Mouse (Mus musculus) kidney, postnatal 0 days (tissue): ENCODE data around the gene Sufu. TPM values are rescaled to one million over a fixed set of nuclear protein-coding genes. Genes with fewer than 3 reads are reported as not detected.

Experiments
- ATAC-seq: fragments of 200-750 bp; cut with Nextera tagmentation; replicated peaks from 2 replicates; pipeline ENCODE4 v1.8.0; 2017; ENCODE audit warnings: low read depth, moderate number of reproducible peaks, moderate TSS enrichment, moderate library complexity; ENCODE audit not compliant: low FRiP score
- DNase-seq: peaks from one replicate; pipeline ENCODE4 v3.0.0-alpha.2; 2016; ENCODE audit warnings: low spot score
- H3K27ac ChIP-seq: fragments of 300-500 bp; sonication (generic); 2 replicates; pipeline ENCODE4 v1.5.1; 2014; ENCODE audit warnings: mild to moderate bottlenecking
- H3K27me3 ChIP-seq: fragments of 300-500 bp; sonication (generic); 2 replicates; pipeline ENCODE4 v1.6.1; 2014; ENCODE audit warnings: low read length, mixed read lengths; ENCODE audit not compliant: insufficient read depth
- H3K36me3 ChIP-seq: fragments of 300-500 bp; sonication (generic); 2 replicates; pipeline ENCODE4 v1.6.1; 2014; ENCODE audit warnings: low read length, mixed read lengths; ENCODE audit not compliant: insufficient read depth
- H3K4me1 ChIP-seq: fragments of 300-500 bp; sonication (generic); replicated peaks from 2 replicates; pipeline ENCODE4 v1.6.1; 2014; ENCODE audit warnings: antibody characterized with exemption, low read length, mixed read lengths; ENCODE audit not compliant: insufficient read depth
- H3K4me2 ChIP-seq: fragments of 300-500 bp; sonication (generic); 2 replicates; pipeline ENCODE4 v1.6.1; 2014; ENCODE audit warnings: mild to moderate bottlenecking, low read length, moderate library complexity, mixed read lengths
- H3K4me3 ChIP-seq: fragments of 300-500 bp; sonication (generic); replicated peaks from 2 replicates; pipeline ENCODE4 v1.5.1; 2014; ENCODE audit warnings: low read depth, low read length
- H3K9ac ChIP-seq: fragments of 300-500 bp; sonication (generic); 2 replicates; pipeline ENCODE4 v1.6.1; 2014; ENCODE audit warnings: low read depth, low read length
- H3K9me3 ChIP-seq: fragments of 300-500 bp; sonication (generic); replicated peaks from 2 replicates; pipeline ENCODE4 v1.6.1; 2016; ENCODE audit warnings: low read length, inconsistent platforms, mixed read lengths
- CTCF ChIP-seq: IDR thresholded peaks from 2 replicates; pipeline ENCODE4 v1.5.1; 2016; ENCODE audit warnings: antibody characterized with exemption, low read depth, mild to moderate bottlenecking, moderate library complexity
- WGBS: fragments of 180-500 bp; shearing (Covaris S2); extraction: QIAGEN DNeasy Blood & Tissue Kit; methylation state at CpG from one replicate; pipeline ENCODE4 v1.1.7; 2014; 5-methylcytosine and 5-hydroxymethylcytosine counted together
- polyA plus RNA-seq: library from polyadenylated mRNA; unstranded; fragments of >200 nt; fragmentation: Nextera tagmentation; extraction: Ambion mirVana; gene quantifications from 2 replicates; pipeline ENCODE4 v1.2.1, GENCODE M21; 2015

Gene Sufu
- polyA plus RNA-seq, 1 experiment from 2014 or later, result 30.6 TPM

- WGBS, result 70% methylated on average over 2 of the region's 2 CpGs
- no peak for TF ChIP-seq CTCF
Observed at GRCm38 (mm10) chr19:46459889-46460288, 63.2 kb downstream of the Sufu start.

GRCm38 (mm10) chr19:46462574-46462973, 65.9 kb downstream of the Sufu start:
- 22% methylated on average over 3 of the region's 3 CpGs for WGBS
- TF ChIP-seq CTCF, result no peak
- Histone ChIP-seq H3K36me3 (peaks cover 3% of the 10 kb centered on the region; the same call in 1 of the 2 replicates), H3K9ac (no peak overlapping the region), H3K27me3 (no peaks in the 10 kb centered on the region), H3K4me3 (no peak overlapping the region), H3K4me2 (no peak overlapping the region), H3K4me1 (peaks cover 29% of the 10 kb centered on the region), H3K9me3 (no peaks in the 10 kb centered on the region), H3K27ac (peak overlapping the region; percentile 31; the same call in 1 of the 2 replicates)
- DNase-seq (peak; percentile 55), ATAC-seq (0 out of 2 replicates have a peak, but pooled peaks have one; percentile 21)

More at GRCm38 (mm10) chr19:46459889-46460288, 63.2 kb downstream of the Sufu start:
- H3K27me3 ChIP-seq, result no peaks in the 10 kb centered on the region
- H3K36me3 ChIP-seq, result peaks cover 7% of the 10 kb centered on the region; the same call in 1 of the 2 replicates
- no peak overlapping the region for H3K4me2 ChIP-seq
- DNase-seq, result no peak
- no peaks in the 10 kb centered on the region for H3K9me3 ChIP-seq
- 0 out of 2 replicates have a peak, but pooled peaks have one; percentile 41 for ATAC-seq
- no peak overlapping the region for H3K9ac ChIP-seq
- peaks cover 47% of the 10 kb centered on the region for H3K4me1 ChIP-seq
- H3K4me3 ChIP-seq, result no peak overlapping the region
- peak overlapping the region; percentile 58; the same call in 1 of the 2 replicates for H3K27ac ChIP-seq

- Histone ChIP-seq H3K9me3 (no peaks in the 10 kb centered on the region), H3K4me2 (no peak overlapping the region), H3K9ac (no peak overlapping the region), H3K4me1 (peaks cover 21% of the 10 kb centered on the region), H3K27ac (no peak overlapping the region), H3K4me3 (no peak overlapping the region), H3K36me3 (peaks cover 3% of the 10 kb centered on the region; the same call in 1 of the 2 replicates), H3K27me3 (no peaks in the 10 kb centered on the region)
- TF ChIP-seq CTCF, result no peak
- DNase-seq (no peak), ATAC-seq (no peak)
- WGBS, result 99% methylated on average over 4 of the region's 4 CpGs
Observed at GRCm38 (mm10) chr19:46463446-46463845, 66.8 kb downstream of the Sufu start.

- H3K36me3 ChIP-seq, result peaks cover 3% of the 10 kb centered on the region; the same call in 1 of the 2 replicates
- DNase-seq, result no peak
- H3K9me3 ChIP-seq, result no peaks in the 10 kb centered on the region
- H3K9ac ChIP-seq, result no peak overlapping the region
- H3K27ac ChIP-seq, result no peak overlapping the region
- no peak for ATAC-seq
- no peak overlapping the region for H3K4me2 ChIP-seq
- H3K4me3 ChIP-seq, result no peak overlapping the region
- TF ChIP-seq CTCF, result no peak
- 68% methylated on average over 6 of the region's 6 CpGs for WGBS
- H3K4me1 ChIP-seq, result peaks cover 22% of the 10 kb centered on the region
- H3K27me3 ChIP-seq, result no peaks in the 10 kb centered on the region
Observed at GRCm38 (mm10) chr19:46466160-46466559, 69.5 kb downstream of the Sufu start.

GRCm38 (mm10) chr19:46467051-46467503, 70.4 kb downstream of the Sufu start:
- peaks cover 31% of the 10 kb centered on the region for H3K4me1 ChIP-seq
- H3K36me3 ChIP-seq, result no peaks in the 10 kb centered on the region
- no peak for TF ChIP-seq CTCF
- ATAC-seq, result no peak
- H3K4me3 ChIP-seq, result no peak overlapping the region
- H3K4me2 ChIP-seq, result no peak overlapping the region
- WGBS, result 73% methylated on average over 3 of the region's 3 CpGs
- no peaks in the 10 kb centered on the region for H3K9me3 ChIP-seq
- DNase-seq, result no peak
- H3K27me3 ChIP-seq, result no peaks in the 10 kb centered on the region
- H3K27ac ChIP-seq, result no peak overlapping the region
- H3K9ac ChIP-seq, result no peak overlapping the region

GRCm38 (mm10) chr19:46470364-46471240, 73.9 kb downstream of the Sufu start:
- 0 out of 2 replicates have a peak overlapping the region, but pooled peaks have one; percentile 8 for H3K9ac ChIP-seq
- no peak overlapping the region for H3K4me3 ChIP-seq
- peaks cover 30% of the 10 kb centered on the region for H3K4me1 ChIP-seq
- peaks cover 20% of the 10 kb centered on the region; the same call in 1 of the 2 replicates for H3K36me3 ChIP-seq
- 11% methylated on average over 17 of the region's 17 CpGs for WGBS
- no peaks in the 10 kb centered on the region for H3K9me3 ChIP-seq
- ATAC-seq (no peak), DNase-seq (peak; percentile 76)
- H3K27me3 ChIP-seq, result no peaks in the 10 kb centered on the region
- peak overlapping the region; percentile 73 for H3K27ac ChIP-seq
- H3K4me2 ChIP-seq, result no peak overlapping the region
- no peak for TF ChIP-seq CTCF
